Mouse (Mus musculus) midbrain, embryonic 12.5 days (tissue): ENCODE results near the gene Matk. TPM values are rescaled to one million over a fixed set of nuclear protein-coding genes. Genes with fewer than 3 reads are reported as not detected.
"Not testable (repeated sequence)": the region's sequence is repeated elsewhere in the genome, so short reads cannot be mapped to it uniquely, and the experiment has no call there.

Source experiments
- ATAC-seq: fragments of 200-750 bp; cut with Nextera tagmentation; 2 replicates; pipeline ENCODE4 v1.8.0; 2017; ENCODE audit warnings: low read depth, moderate TSS enrichment, moderate library complexity; ENCODE audit not compliant: low FRiP score
- H3K27ac ChIP-seq: fragments of 300-500 bp; sonication (generic); replicated peaks from 2 replicates; pipeline ENCODE4 v1.5.1; 2016; ENCODE audit warnings: mild to moderate bottlenecking
- H3K27me3 ChIP-seq: fragments of 300-500 bp; sonication (generic); 2 replicates; pipeline ENCODE4 v1.6.1; 2016; ENCODE audit warnings: mild to moderate bottlenecking
- H3K36me3 ChIP-seq: fragments of 300-500 bp; sonication (generic); 2 replicates; pipeline ENCODE4 v1.6.1; 2016
- H3K4me1 ChIP-seq: fragments of 300-500 bp; sonication (generic); 2 replicates; pipeline ENCODE4 v1.6.1; 2016
- H3K4me2 ChIP-seq: fragments of 300-500 bp; sonication (generic); replicated peaks from 2 replicates; pipeline ENCODE4 v1.6.1; 2016; ENCODE audit warnings: mild to moderate bottlenecking, moderate library complexity
- H3K4me3 ChIP-seq: fragments of 300-500 bp; sonication (generic); 2 replicates; pipeline ENCODE4 v1.5.1; 2016; ENCODE audit warnings: mild to moderate bottlenecking
- H3K9ac ChIP-seq: fragments of 300-500 bp; sonication (generic); replicated peaks from 2 replicates; pipeline ENCODE4 v1.6.1; 2016; ENCODE audit warnings: mild to moderate bottlenecking, moderate library complexity
- H3K9me3 ChIP-seq: fragments of 300-500 bp; sonication (generic); 2 replicates; pipeline ENCODE4 v1.6.1; 2016; ENCODE audit warnings: mild to moderate bottlenecking
- WGBS: fragments of 180-500 bp; shearing (Covaris S2); methylation state at CpG from one replicate; pipeline ENCODE4 v1.1.7; 2016; 5-methylcytosine and 5-hydroxymethylcytosine counted together
- polyA plus RNA-seq: library from polyadenylated mRNA; unstranded; fragments of >200 nt; fragmentation: Nextera tagmentation; extraction: Ambion mirVana; gene quantifications from 2 replicates; pipeline ENCODE4 v1.2.1, GENCODE M21; 2016

Gene Matk
- polyA plus RNA-seq, result 4.3 and 5.0 TPM in 2 replicates

GRCm38 (mm10) chr10:81252424-81253419 is at the start of gene Matk:
Gene Matk (plus strand): TSS chr10:81252935.
- Histone ChIP-seq H3K27ac (no peak within 1 kb of the TSS), H3K4me2 (peak within 1 kb of the TSS; percentile 43), H3K9ac (peak within 1 kb of the TSS; percentile 28), H3K4me3 (peak within 1 kb of the TSS; percentile 19), H3K36me3 (0 out of 2 replicates have a peak, but pooled peaks cover 4% of the 10 kb centered on the region), H3K27me3 (peaks cover 86% of the 10 kb centered on the region), H3K4me1 (peaks cover 22% of the 10 kb centered on the region), H3K9me3 (no peaks in the 10 kb centered on the region)
- ATAC-seq, result peak; percentile 51
- WGBS, result 8% methylated on average over 44 of the region's 44 CpGs

GRCm38 (mm10) chr10:81202978-81203720 is 49.6 kb upstream of the Matk start:
- Histone ChIP-seq H3K9me3 (no peaks in the 10 kb centered on the region), H3K27ac (no peak overlapping the region), H3K4me2 (no peak overlapping the region), H3K4me3 (no peak overlapping the region), H3K36me3 (peaks cover 14% of the 10 kb centered on the region), H3K27me3 (peaks cover 22% of the 10 kb centered on the region), H3K9ac (no peak overlapping the region), H3K4me1 (no peaks in the 10 kb centered on the region)
- ATAC-seq, result no peak
- 70% methylated on average over 8 of the region's 8 CpGs for WGBS

GRCm38 (mm10) chr10:81204137-81204536 is 48.6 kb upstream of the Matk start:
- Histone ChIP-seq H3K4me3 (no peak overlapping the region), H3K27ac (no peak overlapping the region), H3K9me3 (no peaks in the 10 kb centered on the region), H3K4me1 (no peaks in the 10 kb centered on the region), H3K36me3 (peaks cover 22% of the 10 kb centered on the region), H3K4me2 (no peak overlapping the region), H3K9ac (no peak overlapping the region; the same call in 1 of the 2 replicates), H3K27me3 (peaks cover 16% of the 10 kb centered on the region; the same call in 1 of the 2 replicates)
- 76% methylated on average over 4 of the region's 4 CpGs for WGBS
- no peak for ATAC-seq

GRCm38 (mm10) chr10:81210154-81210553 is 42.6 kb upstream of the Matk start:
- WGBS, result 92% methylated on average over 5 of the region's 5 CpGs
- ATAC-seq, result no peak
- peaks cover 81% of the 10 kb centered on the region for H3K36me3 ChIP-seq

GRCm38 (mm10) chr10:81216260-81216659 is 36.5 kb upstream of the Matk start:
- WGBS, result 90% methylated on average over 6 of the region's 6 CpGs
- H3K9ac ChIP-seq, result no peak overlapping the region
- H3K9me3 ChIP-seq, result 0 out of 2 replicates have a peak, but pooled peaks cover 5% of the 10 kb centered on the region
- no peaks in the 10 kb centered on the region for H3K4me1 ChIP-seq
- no peak for ATAC-seq
- no peaks in the 10 kb centered on the region for H3K27me3 ChIP-seq
- H3K4me2 ChIP-seq, result no peak overlapping the region
- peaks cover 77% of the 10 kb centered on the region for H3K36me3 ChIP-seq
- no peak overlapping the region for H3K4me3 ChIP-seq
- no peak overlapping the region for H3K27ac ChIP-seq

More at GRCm38 (mm10) chr10:81210154-81210553, 42.6 kb upstream of the Matk start:
- H3K4me2 ChIP-seq, result no peak overlapping the region
- H3K4me1 ChIP-seq, result no peaks in the 10 kb centered on the region
- 0 out of 2 replicates have a peak, but pooled peaks cover 5% of the 10 kb centered on the region for H3K9me3 ChIP-seq
- H3K27me3 ChIP-seq, result no peaks in the 10 kb centered on the region
- no peak overlapping the region for H3K9ac ChIP-seq
- H3K4me3 ChIP-seq, result no peak overlapping the region; the same call in 1 of the 2 replicates
- H3K27ac ChIP-seq, result no peak overlapping the region

- no peak for ATAC-seq
- Histone ChIP-seq H3K4me3 (no peak overlapping the region), H3K4me2 (no peak overlapping the region), H3K27me3 (no peaks in the 10 kb centered on the region), H3K9ac (no peak overlapping the region), H3K9me3 (0 out of 2 replicates have a peak, but pooled peaks cover 5% of the 10 kb centered on the region), H3K36me3 (peaks cover 77% of the 10 kb centered on the region), H3K27ac (no peak overlapping the region), H3K4me1 (no peaks in the 10 kb centered on the region)
- 84% methylated on average over 6 of the region's 6 CpGs for WGBS
These were observed 35.9 kb upstream of the Matk start for GRCm38 (mm10) chr10:81216810-81217209.

GRCm38 (mm10) chr10:81217267-81217666 is 35.5 kb upstream of the Matk start:
- H3K27me3 ChIP-seq, ATAC-seq, H3K4me3 ChIP-seq, H3K27ac ChIP-seq, H3K9me3 ChIP-seq, H3K4me1 ChIP-seq, H3K4me2 ChIP-seq, H3K9ac ChIP-seq: not testable (repeated sequence)
- peaks cover 77% of the 10 kb centered on the region for H3K36me3 ChIP-seq
- 25% methylated on average over 1 of the region's 1 CpGs for WGBS

- no peak for ATAC-seq
- Histone ChIP-seq H3K4me3 (no peak overlapping the region), H3K9ac (no peak overlapping the region), H3K36me3 (peaks cover 74% of the 10 kb centered on the region), H3K4me1 (no peaks in the 10 kb centered on the region), H3K4me2 (no peak overlapping the region), H3K27me3 (no peaks in the 10 kb centered on the region), H3K9me3 (no peaks in the 10 kb centered on the region), H3K27ac (no peak overlapping the region)
- 38% methylated on average over 7 of the region's 7 CpGs for WGBS
These were observed 34.8 kb upstream of the Matk start for GRCm38 (mm10) chr10:81217964-81218363.

- Histone ChIP-seq H3K9me3 (no peaks in the 10 kb centered on the region), H3K9ac (no peak overlapping the region), H3K4me3 (no peak overlapping the region), H3K4me2 (no peak overlapping the region), H3K27ac (no peak overlapping the region), H3K36me3 (peaks cover 54% of the 10 kb centered on the region), H3K27me3 (no peaks in the 10 kb centered on the region), H3K4me1 (no peaks in the 10 kb centered on the region)
- no peak for ATAC-seq
- 94% methylated on average over 5 of the region's 5 CpGs for WGBS
These were observed 31.2 kb upstream of the Matk start for GRCm38 (mm10) chr10:81221402-81222015.

- not testable (repeated sequence) for ATAC-seq, H3K9me3 ChIP-seq, H3K27ac ChIP-seq, H3K4me1 ChIP-seq, H3K27me3 ChIP-seq, H3K4me2 ChIP-seq, H3K4me3 ChIP-seq, H3K9ac ChIP-seq
- WGBS, result 71% methylated on average over 2 of the region's 2 CpGs
- H3K36me3 ChIP-seq, result peaks cover 44% of the 10 kb centered on the region
These were observed 29.0 kb upstream of the Matk start for GRCm38 (mm10) chr10:81223731-81224130.

GRCm38 (mm10) chr10:81229735-81230437 is 22.8 kb upstream of the Matk start:
- Histone ChIP-seq H3K9ac (peak overlapping the region; percentile 76), H3K36me3 (peaks cover 5% of the 10 kb centered on the region; the same call in 1 of the 2 replicates), H3K4me2 (peak overlapping the region; percentile 63), H3K9me3 (no peaks in the 10 kb centered on the region), H3K4me3 (peak overlapping the region; percentile 54), H3K27me3 (peaks cover 15% of the 10 kb centered on the region), H3K4me1 (peaks cover 40% of the 10 kb centered on the region), H3K27ac (peak overlapping the region; percentile 78)
- 12% methylated on average over 20 of the region's 20 CpGs for WGBS
- ATAC-seq, result no peak
